Mouse (Mus musculus) right cerebral cortex, postnatal 25 days (tissue): ENCODE data around the gene Samd4.
"Not testable (repeated sequence)": the region's sequence is repeated elsewhere in the genome, so short reads cannot be mapped to it uniquely, and the experiment has no call there.

Experiments
- DNase-seq: peaks from one replicate; pipeline ENCODE4 v3.0.0; 2022

Samd4 gene

DNA sequence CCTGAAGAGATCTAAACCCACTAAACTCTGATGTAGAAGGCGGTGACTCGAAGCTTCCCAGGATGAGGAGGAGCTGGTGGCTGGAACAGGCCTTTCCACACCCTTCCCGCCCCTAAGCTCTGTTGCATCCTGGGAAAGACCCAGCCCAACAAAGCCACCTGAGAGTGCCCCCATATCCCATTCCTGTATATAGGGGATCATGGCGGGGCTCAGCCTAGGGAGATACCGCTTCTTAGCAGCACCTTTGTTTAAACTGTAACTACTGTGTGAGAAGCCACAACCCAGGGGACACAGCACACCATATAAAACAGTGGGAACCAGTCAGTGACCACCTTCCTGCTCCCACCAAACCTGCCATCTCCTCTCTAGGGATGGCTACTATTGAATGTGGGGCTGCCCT is 193.2 kb downstream of the Samd4 start:
- no peak for DNase-seq

GRCm38 (mm10) chr14:47076956-47077575 is 194.4 kb downstream of the Samd4 start:
- no peak for DNase-seq

- DNase-seq, result no peak
These were observed 194.9 kb downstream of the Samd4 start for GRCm38 (mm10) chr14:47077576-47077970.

DNA sequence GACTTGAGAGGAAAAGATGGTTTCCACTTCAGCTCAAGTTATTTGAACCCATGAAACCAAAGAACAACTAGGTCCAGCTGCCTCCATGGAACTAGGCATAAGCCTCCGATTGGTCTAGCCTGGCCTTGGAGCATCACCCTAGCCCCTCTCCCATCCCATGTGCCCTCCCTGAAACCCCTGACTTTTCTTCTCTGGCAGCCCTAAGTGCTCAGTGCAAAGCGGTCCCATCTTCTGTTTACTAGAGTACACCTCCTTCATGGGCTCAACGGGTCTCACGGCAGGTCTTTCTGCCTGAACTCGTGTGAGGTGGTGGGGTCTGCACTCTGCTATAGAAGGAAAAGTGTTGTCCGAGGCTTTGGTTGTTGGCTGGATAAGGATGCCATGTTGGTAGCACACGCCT is 197.3 kb downstream of the Samd4 start:
- no peak for DNase-seq

GRCm38 (mm10) chr14:47083311-47083710 is 200.7 kb downstream of the Samd4 start:
- DNase-seq, result no peak

DNA sequence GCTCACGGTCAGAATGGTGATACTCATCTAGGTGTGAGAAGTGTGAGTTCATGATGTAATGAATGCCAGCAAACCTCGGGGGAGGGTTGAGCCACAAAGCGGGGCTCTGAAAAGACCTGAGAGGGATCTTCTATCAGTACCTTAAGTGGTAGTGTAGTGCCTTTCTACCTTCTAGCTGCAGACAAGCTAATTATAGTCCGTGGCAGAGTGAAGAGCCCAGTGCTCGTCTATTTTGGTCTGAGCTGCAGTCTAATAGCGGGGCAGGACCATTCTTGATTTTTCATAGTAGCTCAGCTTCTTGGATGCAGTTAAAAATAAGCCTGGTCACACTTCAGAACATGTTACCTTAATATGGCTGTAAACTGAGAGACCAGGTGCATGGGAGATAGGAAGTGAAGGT is 201.2 kb downstream of the Samd4 start:
- DNase-seq, result no peak

DNA sequence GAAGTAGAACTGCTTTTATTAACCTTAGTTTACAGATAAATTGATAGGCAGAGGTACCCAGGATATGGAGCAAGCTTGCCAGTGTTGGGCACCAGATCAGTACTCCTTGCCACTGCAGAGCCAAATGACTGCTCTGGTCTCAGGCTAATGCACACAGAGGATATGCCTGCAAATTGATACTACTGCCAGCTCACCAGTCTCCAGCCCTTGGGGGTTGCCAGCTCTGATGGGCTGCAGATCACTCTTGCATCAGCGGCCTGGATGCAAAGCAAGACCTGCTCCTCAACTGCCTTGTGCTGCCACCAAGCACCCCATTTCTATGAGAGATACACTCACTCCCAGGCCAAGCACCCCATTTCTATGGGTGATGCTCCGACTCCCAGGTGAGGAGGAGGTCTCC is 202.0 kb downstream of the Samd4 start:
- DNase-seq, result no peak

- no peak for DNase-seq
These were observed 203.5 kb downstream of the Samd4 start for GRCm38 (mm10) chr14:47086123-47086522.

- DNase-seq, result peak; percentile 43
These were observed 204.1 kb downstream of the Samd4 start for GRCm38 (mm10) chr14:47086743-47087142.

GRCm38 (mm10) chr14:47087182-47087581 is 204.5 kb downstream of the Samd4 start:
- DNase-seq, result peak; percentile 66

DNA sequence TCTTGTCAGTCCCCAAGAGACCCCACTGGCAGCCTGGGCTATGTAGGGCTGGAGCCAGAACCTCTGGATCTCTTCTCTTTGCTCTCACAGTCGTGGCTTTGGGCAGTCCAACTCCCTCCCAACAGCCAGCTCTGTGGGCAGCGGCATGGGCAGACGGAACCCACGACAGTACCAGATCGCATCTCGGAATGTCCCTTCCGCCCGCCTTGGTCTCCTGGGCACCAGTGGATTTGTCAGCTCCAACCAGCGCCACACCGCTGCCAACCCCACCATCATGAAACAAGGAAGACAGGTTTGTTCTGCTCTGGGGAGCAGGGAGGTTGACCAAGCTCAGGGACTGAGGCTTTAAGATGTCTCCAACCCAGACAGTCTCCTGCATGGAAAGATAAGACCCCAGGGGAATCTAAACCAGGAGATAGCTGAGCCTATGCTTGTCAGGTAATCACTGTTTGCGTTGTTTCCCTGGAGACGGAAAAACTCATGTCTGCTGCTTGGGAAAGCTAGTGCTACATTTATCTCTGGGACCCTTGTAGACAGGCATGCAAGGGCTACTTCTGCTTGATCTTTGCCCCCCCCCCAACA is 205.1 kb downstream of the Samd4 start:
- no peak for DNase-seq

- DNase-seq, result no peak
These were observed 205.7 kb downstream of the Samd4 start for GRCm38 (mm10) chr14:47088339-47088738.

GRCm38 (mm10) chr14:47089153-47089552 is 206.5 kb downstream of the Samd4 start:
- no peak for DNase-seq

DNA sequence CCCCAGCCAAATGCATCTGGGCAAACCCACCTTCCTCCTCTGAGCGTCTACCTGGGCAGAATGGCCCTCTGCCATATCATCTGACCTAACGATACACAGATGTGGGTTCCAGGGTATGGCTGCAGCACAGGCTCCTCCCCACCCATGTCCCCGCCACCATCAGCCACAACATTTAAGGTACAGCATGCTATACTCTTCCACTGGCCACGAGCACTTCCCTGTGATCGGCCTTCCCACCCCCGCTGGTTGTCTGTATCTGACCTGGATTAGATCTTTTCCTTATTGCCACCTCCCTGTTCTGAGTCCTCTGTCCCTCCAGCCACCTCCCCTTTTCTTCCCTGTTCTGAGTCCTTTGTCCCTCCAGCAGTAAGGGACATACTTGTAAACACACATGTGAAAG is 209.3 kb downstream of the Samd4 start:
- no peak for DNase-seq

GRCm38 (mm10) chr14:47093355-47093792 is 210.7 kb downstream of the Samd4 start:
- peak; percentile 68 for DNase-seq

- DNase-seq, result no peak
These were observed 212.4 kb downstream of the Samd4 start for GRCm38 (mm10) chr14:47095036-47095435.

- no peak for DNase-seq
These were observed 213.7 kb downstream of the Samd4 start for GRCm38 (mm10) chr14:47096357-47096756.

- no peak for DNase-seq
These were observed 221.9 kb downstream of the Samd4 start for GRCm38 (mm10) chr14:47104246-47105173.

DNA sequence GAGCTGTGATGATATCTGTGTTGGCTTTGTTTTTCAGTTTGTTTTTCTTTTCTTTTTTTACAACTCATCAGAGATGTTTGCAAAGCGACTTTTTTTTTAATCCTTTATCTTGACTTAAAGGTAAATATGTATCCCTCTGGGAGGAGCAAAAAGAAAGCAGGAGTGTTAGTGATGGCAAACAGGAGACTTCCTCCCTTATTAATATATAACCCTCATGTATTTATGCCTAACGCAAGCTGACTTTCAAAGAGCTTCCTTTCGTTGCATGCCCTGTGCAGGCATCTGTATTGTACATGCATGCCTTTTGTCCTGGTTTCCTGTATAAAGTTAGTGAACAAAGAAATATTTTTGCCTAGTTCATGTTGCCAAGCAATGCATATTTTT is 222.5 kb downstream of the Samd4 start:
- DNase-seq, result no peak

- no peak for DNase-seq
These were observed 223.1 kb downstream of the Samd4 start for GRCm38 (mm10) chr14:47105755-47106154.

GRCm38 (mm10) chr14:47107461-47107860 is 224.8 kb downstream of the Samd4 start:
- DNase-seq, result no peak

DNA sequence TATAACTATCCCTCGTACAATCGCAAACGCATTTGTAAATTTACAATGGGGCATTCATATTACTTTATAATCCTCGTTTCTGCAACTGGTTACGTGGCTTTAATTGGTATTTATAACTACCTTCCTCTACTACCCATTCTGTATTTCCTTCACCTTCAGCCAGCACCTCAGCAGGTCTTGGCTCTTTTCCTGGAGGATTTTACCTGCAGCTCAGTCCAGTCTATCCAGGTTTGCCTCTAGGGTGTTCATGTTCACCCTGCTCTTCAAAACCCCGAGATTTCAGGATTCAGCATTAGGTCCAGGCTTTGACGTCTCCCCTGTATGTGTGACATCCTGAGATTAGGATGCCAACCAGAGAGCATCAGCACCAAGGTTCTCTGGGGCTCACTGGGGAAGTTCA is 227.7 kb downstream of the Samd4 start:
- DNase-seq, result not testable (repeated sequence)

- DNase-seq, result no peak
These were observed 228.7 kb downstream of the Samd4 start for GRCm38 (mm10) chr14:47111341-47111740.

DNA sequence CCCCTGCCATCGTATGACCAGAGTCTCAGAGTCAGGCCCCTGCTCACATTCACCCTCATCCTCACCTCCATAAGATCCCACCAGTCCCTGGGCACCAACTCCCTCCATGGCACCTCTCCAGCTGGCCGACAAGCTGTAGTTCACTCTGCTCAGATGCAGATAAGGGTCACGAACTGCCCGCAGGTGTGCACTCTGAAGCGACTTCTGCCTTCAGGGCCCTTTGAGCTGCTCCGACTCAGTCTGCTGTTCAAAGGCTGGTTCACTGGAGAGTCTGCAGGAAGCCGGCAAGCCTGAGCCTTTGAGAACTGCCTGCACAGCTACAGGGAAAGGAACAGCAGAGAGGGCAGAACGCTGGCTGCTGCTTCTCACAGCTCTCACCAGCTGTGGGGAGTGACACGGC is 232.5 kb downstream of the Samd4 start:
- no peak for DNase-seq
